Mouse (Mus musculus) small intestine, adult 2 months (tissue): Measurements from ENCODE around the gene Grm8. TPM values are rescaled to one million over a fixed set of nuclear protein-coding genes. Genes with fewer than 3 reads are reported as not detected.

Experiments
- H3K27ac ChIP-seq: fragments of 200-500 bp; 2 replicates; pipeline ENCODE4 v1.5.1; 2012; ENCODE audit warnings: low read depth, low read length, control low read depth, inconsistent platforms; ENCODE audit not compliant: insufficient read depth
- H3K27me3 ChIP-seq: fragments of 200-500 bp; 2 replicates; pipeline ENCODE4 v1.6.1; 2012; ENCODE audit warnings: mild to moderate bottlenecking, moderate library complexity, low read length, inconsistent platforms; ENCODE audit not compliant: control insufficient read depth, insufficient read depth
- H3K36me3 ChIP-seq: fragments of 200-500 bp; 2 replicates; pipeline ENCODE4 v1.6.1; 2012; ENCODE audit warnings: mild to moderate bottlenecking, low read length, control low read depth, inconsistent platforms; ENCODE audit not compliant: control insufficient read depth, insufficient read depth
- H3K4me1 ChIP-seq: fragments of 200-500 bp; 2 replicates; pipeline ENCODE4 v1.6.1; 2012; ENCODE audit warnings: low read length, inconsistent platforms, mixed read lengths; ENCODE audit not compliant: control insufficient read depth, insufficient read depth, insufficient read length
- H3K4me3 ChIP-seq: fragments of 200-500 bp; 2 replicates; pipeline ENCODE4 v1.5.1; 2012; ENCODE audit warnings: low read depth, mild to moderate bottlenecking, control low read depth, inconsistent platforms, low read length, moderate library complexity
- CTCF ChIP-seq: fragments of 200-500 bp; IDR thresholded peaks from 2 replicates; pipeline ENCODE4 v1.5.1; 2012; ENCODE audit warnings: low read depth, mild to moderate bottlenecking, control low read depth, inconsistent platforms, low read length, moderate library complexity, mixed read lengths; ENCODE audit not compliant: insufficient replicate concordance, insufficient read length; ENCODE audit errors: extremely low read depth
- POLR2A ChIP-seq: fragments of 200-500 bp; IDR thresholded peaks from 2 replicates; pipeline ENCODE4 v1.6.1; 2012; ENCODE audit warnings: low read depth, mild to moderate bottlenecking, control low read depth, inconsistent platforms, low read length, moderate library complexity
- WGBS: fragments of 180-500 bp; shearing (Covaris S2); methylation state at CpG from one replicate; pipeline ENCODE4 v1.1.7; 2018; 5-methylcytosine and 5-hydroxymethylcytosine counted together
- polyA plus RNA-seq: library from polyadenylated mRNA; depleted of rRNA; stranded (reverse); fragments of >200 nt; gene quantifications from 2 replicates; pipeline ENCODE4 v1.2.3, GENCODE M21; 2012

Grm8 gene
- polyA plus RNA-seq, 1 experiment: 0.08 TPM

- H3K27ac ChIP-seq: no peak overlapping the region
- H3K4me1 ChIP-seq: no peaks in the 10 kb centered on the region
- no peak overlapping the region for H3K4me3 ChIP-seq
- no peaks in the 10 kb centered on the region for H3K27me3 ChIP-seq
- no peaks in the 10 kb centered on the region for H3K36me3 ChIP-seq
- WGBS: 86% methylated on average over 5 of the region's 5 CpGs
- TF ChIP-seq CTCF (no peak), POLR2A (no peak)
Measured at GRCm38 (mm10) chr6:27977361-27977760, 157.6 kb downstream of the Grm8 start.

- H3K27me3 ChIP-seq: no peaks in the 10 kb centered on the region
- TF ChIP-seq CTCF: no peak
- no peak for TF ChIP-seq POLR2A
- WGBS: 79% methylated on average over 2 of the region's 2 CpGs
- H3K4me1 ChIP-seq: no peaks in the 10 kb centered on the region
- no peaks in the 10 kb centered on the region for H3K36me3 ChIP-seq
- H3K27ac ChIP-seq: no peak overlapping the region
- H3K4me3 ChIP-seq: no peak overlapping the region
Measured at GRCm38 (mm10) chr6:27968859-27969258, 166.1 kb downstream of the Grm8 start.

- H3K4me3 ChIP-seq: no peak overlapping the region
- H3K27ac ChIP-seq: no peak overlapping the region
- no peaks in the 10 kb centered on the region for H3K36me3 ChIP-seq
- TF ChIP-seq POLR2A (no peak), CTCF (no peak)
- H3K4me1 ChIP-seq: no peaks in the 10 kb centered on the region
- WGBS: 75% methylated on average over 3 of the region's 3 CpGs
- H3K27me3 ChIP-seq: no peaks in the 10 kb centered on the region
Measured at GRCm38 (mm10) chr6:27967037-27967436, 167.9 kb downstream of the Grm8 start.

- no peaks in the 10 kb centered on the region for H3K4me1 ChIP-seq
- H3K36me3 ChIP-seq: no peaks in the 10 kb centered on the region
- H3K27ac ChIP-seq: no peak overlapping the region
- no peaks in the 10 kb centered on the region for H3K27me3 ChIP-seq
- WGBS: 30% methylated on average over 2 of the region's 2 CpGs
- no peak for TF ChIP-seq CTCF
- no peak for TF ChIP-seq POLR2A
- H3K4me3 ChIP-seq: no peak overlapping the region
Measured at GRCm38 (mm10) chr6:27965237-27965636, 169.7 kb downstream of the Grm8 start.

GRCm38 (mm10) chr6:27963887-27964286 is 171.1 kb downstream of the Grm8 start:
- WGBS: 83% methylated on average over 1 of the region's 1 CpGs
- Histone ChIP-seq H3K36me3 (no peaks in the 10 kb centered on the region), H3K4me1 (no peaks in the 10 kb centered on the region), H3K27ac (no peak overlapping the region), H3K4me3 (no peak overlapping the region), H3K27me3 (no peaks in the 10 kb centered on the region)
- TF ChIP-seq CTCF: no peak
- no peak for TF ChIP-seq POLR2A

GRCm38 (mm10) chr6:27956278-27956857 is 178.6 kb downstream of the Grm8 start:
- 80% methylated on average over 6 of the region's 6 CpGs for WGBS
- Histone ChIP-seq H3K4me1 (no peaks in the 10 kb centered on the region), H3K36me3 (no peaks in the 10 kb centered on the region), H3K27ac (no peak overlapping the region), H3K27me3 (no peaks in the 10 kb centered on the region), H3K4me3 (no peak overlapping the region)
- TF ChIP-seq CTCF: no peak

GRCm38 (mm10) chr6:27951433-27951832 is 183.5 kb downstream of the Grm8 start:
- Histone ChIP-seq H3K4me3 (no peak overlapping the region), H3K36me3 (no peaks in the 10 kb centered on the region), H3K27me3 (no peaks in the 10 kb centered on the region), H3K4me1 (no peaks in the 10 kb centered on the region), H3K27ac (no peak overlapping the region)
- WGBS: 65% methylated on average over 5 of the region's 5 CpGs
- TF ChIP-seq POLR2A (no peak), CTCF (no peak)

GRCm38 (mm10) chr6:27928058-27928457 is 206.9 kb downstream of the Grm8 start:
- 23% methylated on average over 3 of the region's 3 CpGs for WGBS
- Histone ChIP-seq H3K27ac (no peak overlapping the region), H3K4me1 (no peaks in the 10 kb centered on the region), H3K4me3 (no peak overlapping the region), H3K36me3 (no peaks in the 10 kb centered on the region), H3K27me3 (no peaks in the 10 kb centered on the region)
- TF ChIP-seq CTCF (no peak), POLR2A (no peak)
